Mouse (Mus musculus): ENCODE results near the gene S100b. TPM values are rescaled to one million over a fixed set of nuclear protein-coding genes. Genes with fewer than 3 reads are reported as not detected.

The S100b gene
- polyA plus RNA-seq, 1 experiment from 2014 or later: 7.4 TPM

GRCm38 (mm10) chr10:76245106-76245505 is 8.5 kb upstream of the S100b start:
- no peak overlapping the region for H3K9ac ChIP-seq (replicated peaks)
- H3K4me3 ChIP-seq (replicated peaks): no peak overlapping the region
- no peaks in the 10 kb centered on the region for H3K4me1 ChIP-seq
- no peak for ATAC-seq (ENCODE audit: low FRiP score)
- no peak overlapping the region for H3K4me2 ChIP-seq
- no peaks in the 10 kb centered on the region for H3K27me3 ChIP-seq (replicated peaks)
- WGBS: 80% methylated on average over 2 of the region's 2 CpGs
- H3K27ac ChIP-seq (replicated peaks): no peak overlapping the region
- no peaks in the 10 kb centered on the region for H3K9me3 ChIP-seq (replicated peaks)
- H3K36me3 ChIP-seq: no peaks in the 10 kb centered on the region

GRCm38 (mm10) chr10:76246601-76247000 is 7.1 kb upstream of the S100b start:
- Histone ChIP-seq H3K27ac (replicated peaks) (no peak overlapping the region), H3K36me3 (no peaks in the 10 kb centered on the region), H3K4me3 (replicated peaks) (no peak overlapping the region), H3K27me3 (replicated peaks) (no peaks in the 10 kb centered on the region), H3K4me1 (no peaks in the 10 kb centered on the region), H3K9me3 (replicated peaks) (no peaks in the 10 kb centered on the region), H3K4me2 (no peak overlapping the region), H3K9ac (replicated peaks) (no peak overlapping the region)
- WGBS: 67% methylated on average over 4 of the region's 4 CpGs
- no peak for ATAC-seq (ENCODE audit: low FRiP score)

GRCm38 (mm10) chr10:76247960-76248646 is 5.5 kb upstream of the S100b start:
- H3K9me3 ChIP-seq (replicated peaks): no peaks in the 10 kb centered on the region
- no peaks in the 10 kb centered on the region for H3K27me3 ChIP-seq (replicated peaks)
- no peak overlapping the region for H3K27ac ChIP-seq (replicated peaks)
- ATAC-seq (ENCODE audit: low FRiP score): no peak
- 35% methylated on average over 21 of the region's 21 CpGs for WGBS
- H3K36me3 ChIP-seq: no peaks in the 10 kb centered on the region
- H3K4me1 ChIP-seq: peaks cover 2% of the 10 kb centered on the region; the same call in 1 of the 2 replicates
- no peak overlapping the region for H3K4me2 ChIP-seq
- no peak overlapping the region for H3K9ac ChIP-seq (replicated peaks)
- H3K4me3 ChIP-seq (replicated peaks): no peak overlapping the region

- no peaks in the 10 kb centered on the region for H3K9me3 ChIP-seq (replicated peaks)
- no peak overlapping the region for H3K9ac ChIP-seq (replicated peaks)
- H3K4me1 ChIP-seq: peaks cover 7% of the 10 kb centered on the region; the same call in 1 of the 2 replicates
- 71% methylated on average over 5 of the region's 5 CpGs for WGBS
- no peak overlapping the region for H3K27ac ChIP-seq (replicated peaks)
- H3K4me3 ChIP-seq (replicated peaks): no peak overlapping the region
- H3K4me2 ChIP-seq: no peak overlapping the region
- no peaks in the 10 kb centered on the region for H3K27me3 ChIP-seq (replicated peaks)
- H3K36me3 ChIP-seq: no peaks in the 10 kb centered on the region
- ATAC-seq (ENCODE audit: low FRiP score): no peak
Observed at GRCm38 (mm10) chr10:76248647-76248968, 5.0 kb upstream of the S100b start.

GRCm38 (mm10) chr10:76250870-76251269 is 2.8 kb upstream of the S100b start:
- H3K27me3 ChIP-seq (replicated peaks): no peaks in the 10 kb centered on the region
- ATAC-seq (ENCODE audit: low FRiP score): no peak
- H3K4me2 ChIP-seq: no peak overlapping the region
- no peaks in the 10 kb centered on the region for H3K9me3 ChIP-seq (replicated peaks)
- peaks cover 13% of the 10 kb centered on the region for H3K4me1 ChIP-seq
- no peak overlapping the region for H3K9ac ChIP-seq (replicated peaks)
- WGBS: 52% methylated on average over 7 of the region's 7 CpGs
- H3K36me3 ChIP-seq: no peaks in the 10 kb centered on the region
- no peak overlapping the region for H3K4me3 ChIP-seq (replicated peaks)
- no peak overlapping the region for H3K27ac ChIP-seq (replicated peaks)

- Histone ChIP-seq H3K4me3 (replicated peaks) (no peak overlapping the region), H3K27ac (replicated peaks) (no peak overlapping the region), H3K4me2 (no peak overlapping the region), H3K4me1 (peaks cover 13% of the 10 kb centered on the region), H3K9me3 (replicated peaks) (no peaks in the 10 kb centered on the region), H3K9ac (replicated peaks) (no peak overlapping the region), H3K36me3 (peaks cover 3% of the 10 kb centered on the region; the same call in 1 of the 2 replicates), H3K27me3 (replicated peaks) (no peaks in the 10 kb centered on the region)
- 97% methylated on average over 1 of the region's 1 CpGs for WGBS
- no peak for ATAC-seq (ENCODE audit: low FRiP score)
Observed at GRCm38 (mm10) chr10:76253079-76253478, 574 bp upstream of the S100b start.

GRCm38 (mm10) chr10:76255617-76256016 is 2.0 kb downstream of the S100b start:
- Histone ChIP-seq H3K9ac (replicated peaks) (no peak overlapping the region), H3K27ac (replicated peaks) (no peak overlapping the region), H3K4me3 (replicated peaks) (no peak overlapping the region), H3K4me1 (peaks cover 13% of the 10 kb centered on the region), H3K27me3 (replicated peaks) (no peaks in the 10 kb centered on the region), H3K4me2 (no peak overlapping the region), H3K9me3 (replicated peaks) (no peaks in the 10 kb centered on the region), H3K36me3 (peaks cover 3% of the 10 kb centered on the region; the same call in 1 of the 2 replicates)
- 45% methylated on average over 6 of the region's 6 CpGs for WGBS
- no peak for ATAC-seq (ENCODE audit: low FRiP score)

- WGBS: 95% methylated on average over 7 of the region's 7 CpGs
- Histone ChIP-seq H3K36me3 (peaks cover 3% of the 10 kb centered on the region; the same call in 1 of the 2 replicates), H3K9me3 (replicated peaks) (no peaks in the 10 kb centered on the region), H3K27ac (replicated peaks) (no peak overlapping the region), H3K27me3 (replicated peaks) (no peaks in the 10 kb centered on the region), H3K4me2 (no peak overlapping the region), H3K4me3 (replicated peaks) (no peak overlapping the region), H3K9ac (replicated peaks) (no peak overlapping the region), H3K4me1 (peaks cover 13% of the 10 kb centered on the region)
- ATAC-seq (ENCODE audit: low FRiP score): no peak
Observed at GRCm38 (mm10) chr10:76257231-76257630, 3.6 kb downstream of the S100b start.

- no peak overlapping the region for H3K9ac ChIP-seq (replicated peaks)
- H3K36me3 ChIP-seq: peaks cover 3% of the 10 kb centered on the region; the same call in 1 of the 2 replicates
- ATAC-seq (ENCODE audit: low FRiP score): no peak
- H3K9me3 ChIP-seq (replicated peaks): no peaks in the 10 kb centered on the region
- peaks cover 13% of the 10 kb centered on the region for H3K4me1 ChIP-seq
- no peak overlapping the region for H3K27ac ChIP-seq (replicated peaks)
- no peaks in the 10 kb centered on the region for H3K27me3 ChIP-seq (replicated peaks)
- H3K4me3 ChIP-seq (replicated peaks): no peak overlapping the region
- no peak overlapping the region for H3K4me2 ChIP-seq
- WGBS: 83% methylated on average over 12 of the region's 12 CpGs
Observed at GRCm38 (mm10) chr10:76257719-76258390, 4.2 kb downstream of the S100b start.

- Histone ChIP-seq H3K4me3 (replicated peaks) (no peak overlapping the region), H3K27me3 (replicated peaks) (no peaks in the 10 kb centered on the region), H3K36me3 (peaks cover 13% of the 10 kb centered on the region), H3K9me3 (replicated peaks) (no peaks in the 10 kb centered on the region), H3K4me2 (no peak overlapping the region), H3K9ac (replicated peaks) (no peak overlapping the region), H3K27ac (replicated peaks) (no peak overlapping the region), H3K4me1 (peaks cover 3% of the 10 kb centered on the region; the same call in 1 of the 2 replicates)
- no peak for ATAC-seq (ENCODE audit: low FRiP score)
- 69% methylated on average over 18 of the region's 18 CpGs for WGBS
Observed at GRCm38 (mm10) chr10:76259566-76260232, 6.0 kb downstream of the S100b start.

GRCm38 (mm10) chr10:76260358-76261059 is 6.9 kb downstream of the S100b start:
- no peaks in the 10 kb centered on the region for H3K27me3 ChIP-seq (replicated peaks)
- WGBS: 63% methylated on average over 11 of the region's 11 CpGs
- ATAC-seq (ENCODE audit: low FRiP score): no peak

More at GRCm38 (mm10) chr10:76260358-76261059, 6.9 kb downstream of the S100b start:
- peaks cover 18% of the 10 kb centered on the region for H3K36me3 ChIP-seq
- no peak overlapping the region for H3K4me2 ChIP-seq
- H3K4me1 ChIP-seq: peaks cover 2% of the 10 kb centered on the region; the same call in 1 of the 2 replicates
- no peak overlapping the region for H3K9ac ChIP-seq (replicated peaks)
- H3K4me3 ChIP-seq (replicated peaks): no peak overlapping the region
- H3K9me3 ChIP-seq (replicated peaks): no peaks in the 10 kb centered on the region
- no peak overlapping the region for H3K27ac ChIP-seq (replicated peaks)
